Mouse (Mus musculus): Measurements from ENCODE around the gene Oaf. TPM values are rescaled to one million over a fixed set of nuclear protein-coding genes. Genes with fewer than 3 reads are reported as not detected.

The Oaf gene
- polyA plus RNA-seq, 1 experiment from 2014 or later = 56.8 TPM

Other genes with a start within 250 kb of the Oaf start
- gene Arhgef12, start 132.7 kb downstream of the Oaf start, polyA plus RNA-seq (2015; fragmentation: Nextera tagmentation; extraction: Ambion mirVana) = 8.1 and 8.3 TPM in 2 replicates
- gene Tmem136, start 123.3 kb downstream of the Oaf start, polyA plus RNA-seq (2015; fragmentation: Nextera tagmentation; extraction: Ambion mirVana) = 3.2 and 4.4 TPM in 2 replicates
- gene Pou2f3, start 29.5 kb downstream of the Oaf start, polyA plus RNA-seq (2015; fragmentation: Nextera tagmentation; extraction: Ambion mirVana) = 0.52 and 0.70 TPM in 2 replicates
- 1.3 and 1.7 TPM in 2 replicates for gene Trim29, start 70.9 kb upstream of the Oaf start, polyA plus RNA-seq (2015; fragmentation: Nextera tagmentation; extraction: Ambion mirVana)